Mouse (Mus musculus) forebrain, embryonic 15.5 days (tissue): ENCODE results near the gene Gm5105. TPM values are rescaled to one million over a fixed set of nuclear protein-coding genes. Genes with fewer than 3 reads are reported as not detected.

Experiments used
- ATAC-seq: fragments of 200-750 bp; cut with Nextera tagmentation; replicated peaks from 2 replicates; pipeline ENCODE4 v1.8.0; 2017; ENCODE audit warnings: mild to moderate bottlenecking, moderate TSS enrichment, moderate library complexity
- H3K27ac ChIP-seq: fragments of 300-500 bp; sonication (generic); replicated peaks from 2 replicates; pipeline ENCODE4 v1.5.1; 2015; ENCODE audit warnings: mild to moderate bottlenecking, inconsistent platforms
- H3K27me3 ChIP-seq: fragments of 300-500 bp; sonication (generic); 2 replicates; pipeline ENCODE4 v1.6.1; 2015; ENCODE audit warnings: inconsistent platforms
- H3K36me3 ChIP-seq: fragments of 300-500 bp; sonication (generic); 2 replicates; pipeline ENCODE4 v1.6.1; 2015; ENCODE audit warnings: mild to moderate bottlenecking, inconsistent platforms
- H3K4me1 ChIP-seq: fragments of 300-500 bp; sonication (generic); 2 replicates; pipeline ENCODE4 v1.6.1; 2015; ENCODE audit warnings: inconsistent platforms
- H3K4me2 ChIP-seq: fragments of 300-500 bp; sonication (generic); replicated peaks from 2 replicates; pipeline ENCODE4 v1.6.1; 2015; ENCODE audit warnings: mild to moderate bottlenecking, inconsistent platforms
- H3K4me3 ChIP-seq: fragments of 300-500 bp; sonication (generic); 2 replicates; pipeline ENCODE4 v1.5.1; 2015; ENCODE audit warnings: mild to moderate bottlenecking, inconsistent platforms
- H3K9ac ChIP-seq: fragments of 300-500 bp; sonication (generic); replicated peaks from 2 replicates; pipeline ENCODE4 v1.6.1; 2015; ENCODE audit warnings: mild to moderate bottlenecking, inconsistent platforms
- H3K9me3 ChIP-seq: fragments of 300-500 bp; sonication (generic); 2 replicates; pipeline ENCODE4 v1.6.1; 2016; ENCODE audit warnings: inconsistent platforms
- WGBS: fragments of 180-500 bp; shearing (Covaris S2); methylation state at CpG from one replicate; pipeline ENCODE4 v1.1.7; 2015; ENCODE audit warnings: mixed read lengths; 5-methylcytosine and 5-hydroxymethylcytosine counted together
- polyA plus RNA-seq: library from polyadenylated mRNA; unstranded; fragments of >200 nt; fragmentation: Nextera tagmentation; extraction: Ambion mirVana; gene quantifications from 2 replicates; pipeline ENCODE4 v1.2.1, GENCODE M21; 2015

The Gm5105 gene
- polyA plus RNA-seq, 1 experiment from 2014 or later = 0.15 TPM

GRCm38 (mm10) chr3:138043316-138043715, 23.9 kb downstream of the Gm5105 start:
- H3K36me3 ChIP-seq = no peaks in the 10 kb centered on the region
- no peak overlapping the region for H3K4me2 ChIP-seq
- no peaks in the 10 kb centered on the region for H3K9me3 ChIP-seq
- H3K27me3 ChIP-seq = no peaks in the 10 kb centered on the region
- ATAC-seq = no peak
- no peaks in the 10 kb centered on the region for H3K4me1 ChIP-seq
- no peak overlapping the region for H3K4me3 ChIP-seq
- no peak overlapping the region for H3K9ac ChIP-seq
- H3K27ac ChIP-seq = no peak overlapping the region
- WGBS = 70% methylated on average over 7 of the region's 7 CpGs

- Histone ChIP-seq H3K9ac (no peak overlapping the region), H3K27ac (no peak overlapping the region), H3K4me1 (no peaks in the 10 kb centered on the region), H3K4me3 (no peak overlapping the region), H3K36me3 (no peaks in the 10 kb centered on the region), H3K9me3 (no peaks in the 10 kb centered on the region), H3K4me2 (no peak overlapping the region), H3K27me3 (no peaks in the 10 kb centered on the region)
- 51% methylated on average over 3 of the region's 3 CpGs for WGBS
- 0 out of 2 replicates have a peak, but pooled peaks have one; percentile 11 for ATAC-seq
These were observed 25.4 kb downstream of the Gm5105 start for GRCm38 (mm10) chr3:138041591-138042301.

GRCm38 (mm10) chr3:138040938-138041337, 26.2 kb downstream of the Gm5105 start:
- no peak overlapping the region for H3K27ac ChIP-seq
- 88% methylated on average over 2 of the region's 2 CpGs for WGBS

GRCm38 (mm10) chr3:138033986-138034385, 33.2 kb downstream of the Gm5105 start:
- Histone ChIP-seq H3K36me3 (no peaks in the 10 kb centered on the region), H3K4me1 (no peaks in the 10 kb centered on the region), H3K4me2 (no peak overlapping the region), H3K27me3 (no peaks in the 10 kb centered on the region), H3K4me3 (no peak overlapping the region), H3K27ac (no peak overlapping the region), H3K9ac (no peak overlapping the region), H3K9me3 (no peaks in the 10 kb centered on the region)
- 84% methylated on average over 6 of the region's 6 CpGs for WGBS
- ATAC-seq = no peak

More at GRCm38 (mm10) chr3:138040938-138041337, 26.2 kb downstream of the Gm5105 start:
- H3K9ac ChIP-seq = no peak overlapping the region
- H3K4me1 ChIP-seq = no peaks in the 10 kb centered on the region
- H3K4me2 ChIP-seq = no peak overlapping the region
- no peak overlapping the region for H3K4me3 ChIP-seq
- H3K36me3 ChIP-seq = no peaks in the 10 kb centered on the region
- H3K27me3 ChIP-seq = no peaks in the 10 kb centered on the region
- H3K9me3 ChIP-seq = no peaks in the 10 kb centered on the region
- no peak for ATAC-seq

GRCm38 (mm10) chr3:138030563-138030962, 36.6 kb downstream of the Gm5105 start:
- no peak overlapping the region for H3K4me3 ChIP-seq
- no peaks in the 10 kb centered on the region for H3K4me1 ChIP-seq
- H3K4me2 ChIP-seq = no peak overlapping the region
- H3K27ac ChIP-seq = no peak overlapping the region
- H3K27me3 ChIP-seq = no peaks in the 10 kb centered on the region
- no peak overlapping the region for H3K9ac ChIP-seq
- no peaks in the 10 kb centered on the region for H3K9me3 ChIP-seq
- no peak for ATAC-seq
- 91% methylated on average over 6 of the region's 6 CpGs for WGBS
- H3K36me3 ChIP-seq = no peaks in the 10 kb centered on the region

GRCm38 (mm10) chr3:138029351-138029750, 37.8 kb downstream of the Gm5105 start:
- H3K36me3 ChIP-seq = no peaks in the 10 kb centered on the region
- no peaks in the 10 kb centered on the region for H3K9me3 ChIP-seq
- H3K4me1 ChIP-seq = no peaks in the 10 kb centered on the region
- H3K4me3 ChIP-seq = no peak overlapping the region
- no peak overlapping the region for H3K9ac ChIP-seq
- no peak for ATAC-seq
- no peaks in the 10 kb centered on the region for H3K27me3 ChIP-seq
- no peak overlapping the region for H3K4me2 ChIP-seq
- 88% methylated on average over 5 of the region's 5 CpGs for WGBS
- H3K27ac ChIP-seq = no peak overlapping the region

GRCm38 (mm10) chr3:138027575-138028362, 39.4 kb downstream of the Gm5105 start:
- ATAC-seq = no peak
- 74% methylated on average over 5 of the region's 5 CpGs for WGBS
- H3K4me1 ChIP-seq = no peaks in the 10 kb centered on the region
- no peak overlapping the region for H3K4me3 ChIP-seq
- no peak overlapping the region for H3K4me2 ChIP-seq
- H3K27ac ChIP-seq = no peak overlapping the region
- H3K9ac ChIP-seq = no peak overlapping the region
- no peaks in the 10 kb centered on the region for H3K36me3 ChIP-seq
- no peaks in the 10 kb centered on the region for H3K9me3 ChIP-seq
- H3K27me3 ChIP-seq = no peaks in the 10 kb centered on the region

GRCm38 (mm10) chr3:138026286-138026685, 40.9 kb downstream of the Gm5105 start:
- Histone ChIP-seq H3K9me3 (no peaks in the 10 kb centered on the region), H3K4me2 (no peak overlapping the region), H3K4me1 (no peaks in the 10 kb centered on the region), H3K27me3 (no peaks in the 10 kb centered on the region), H3K9ac (no peak overlapping the region), H3K27ac (no peak overlapping the region), H3K36me3 (no peaks in the 10 kb centered on the region), H3K4me3 (no peak overlapping the region)
- ATAC-seq = no peak
- WGBS = 86% methylated on average over 10 of the region's 10 CpGs

- ATAC-seq = no peak
- no peak overlapping the region for H3K4me2 ChIP-seq
- no peaks in the 10 kb centered on the region for H3K4me1 ChIP-seq
- WGBS = 79% methylated on average over 4 of the region's 4 CpGs
- no peaks in the 10 kb centered on the region for H3K27me3 ChIP-seq
- no peak overlapping the region for H3K4me3 ChIP-seq
- H3K27ac ChIP-seq = no peak overlapping the region
- H3K36me3 ChIP-seq = no peaks in the 10 kb centered on the region
- H3K9me3 ChIP-seq = no peaks in the 10 kb centered on the region
- no peak overlapping the region for H3K9ac ChIP-seq
These were observed 44.5 kb downstream of the Gm5105 start for GRCm38 (mm10) chr3:138022651-138023050.

- no peak for ATAC-seq
- no peak overlapping the region for H3K4me3 ChIP-seq
- no peaks in the 10 kb centered on the region for H3K4me1 ChIP-seq
- H3K27me3 ChIP-seq = no peaks in the 10 kb centered on the region
- no peak overlapping the region for H3K4me2 ChIP-seq
- no peaks in the 10 kb centered on the region for H3K36me3 ChIP-seq
- H3K27ac ChIP-seq = no peak overlapping the region
- WGBS = 87% methylated on average over 4 of the region's 4 CpGs
- H3K9me3 ChIP-seq = no peaks in the 10 kb centered on the region
- H3K9ac ChIP-seq = no peak overlapping the region
These were observed 45.2 kb downstream of the Gm5105 start for GRCm38 (mm10) chr3:138022003-138022402.

GRCm38 (mm10) chr3:138016810-138017209, 50.4 kb downstream of the Gm5105 start:
- Histone ChIP-seq H3K36me3 (no peaks in the 10 kb centered on the region), H3K9me3 (no peaks in the 10 kb centered on the region), H3K4me2 (no peak overlapping the region), H3K4me1 (no peaks in the 10 kb centered on the region), H3K9ac (no peak overlapping the region), H3K27ac (no peak overlapping the region), H3K4me3 (no peak overlapping the region), H3K27me3 (no peaks in the 10 kb centered on the region)
- WGBS = 82% methylated on average over 12 of the region's 12 CpGs
- no peak for ATAC-seq

- no peak for ATAC-seq
- no peak overlapping the region for H3K4me2 ChIP-seq
These were observed 52.5 kb downstream of the Gm5105 start for GRCm38 (mm10) chr3:138014725-138015124.

More at GRCm38 (mm10) chr3:138014725-138015124, 52.5 kb downstream of the Gm5105 start:
- no peaks in the 10 kb centered on the region for H3K4me1 ChIP-seq
- WGBS = 81% methylated on average over 2 of the region's 2 CpGs
- no peaks in the 10 kb centered on the region for H3K36me3 ChIP-seq
- H3K4me3 ChIP-seq = no peak overlapping the region
- H3K9ac ChIP-seq = no peak overlapping the region
- H3K27ac ChIP-seq = no peak overlapping the region
- no peaks in the 10 kb centered on the region for H3K27me3 ChIP-seq
- H3K9me3 ChIP-seq = no peaks in the 10 kb centered on the region
